Mouse (Mus musculus) ZHBTc4 (cell line): ENCODE results near the gene Casp9.
A peak's percentile ranks its signal among the peaks of the same experiment; 100 is the strongest.

Experiments used
- DNase-seq: peaks from one replicate; pipeline ENCODE4 v3.0.0-alpha.2; 2011; ENCODE audit warnings: low read depth, low spot score

The Casp9 gene

GRCm38 (mm10) chr4:141793282-141794151 lies at the start of gene Casp9:
Gene Casp9 (plus strand): TSS chr4:141793612.
- DNase-seq: peak; percentile 99

- DNase-seq: no peak
These were observed 46.6 kb upstream of the Casp9 start, which contains the start of gene Agmat for GRCm38 (mm10) chr4:141746578-141747346. Gene Agmat (plus strand): TSS chr4:141746672.

GRCm38 (mm10) chr4:141749557-141749956 lies 43.9 kb upstream of the Casp9 start:
- DNase-seq: peak; percentile 25

- peak; percentile 54 for DNase-seq
These were observed 42.6 kb upstream of the Casp9 start for GRCm38 (mm10) chr4:141750826-141751225.

GRCm38 (mm10) chr4:141751419-141752075 lies 41.9 kb upstream of the Casp9 start:
- DNase-seq: peak; percentile 68

GRCm38 (mm10) chr4:141752076-141752421 lies 41.4 kb upstream of the Casp9 start:
- DNase-seq: peak; percentile 76

- DNase-seq: no peak
These were observed 38.0 kb upstream of the Casp9 start for GRCm38 (mm10) chr4:141755375-141755930.

GRCm38 (mm10) chr4:141757124-141757523 lies 36.3 kb upstream of the Casp9 start:
- no peak for DNase-seq

- no peak for DNase-seq
These were observed 34.4 kb upstream of the Casp9 start for GRCm38 (mm10) chr4:141758874-141759542.

- DNase-seq: no peak
These were observed 32.5 kb upstream of the Casp9 start for GRCm38 (mm10) chr4:141760942-141761341.

GRCm38 (mm10) chr4:141762102-141762598 lies 31.3 kb upstream of the Casp9 start:
- DNase-seq: no peak

GRCm38 (mm10) chr4:141763476-141763875 lies 29.9 kb upstream of the Casp9 start:
- DNase-seq: no peak

GRCm38 (mm10) chr4:141765008-141765407 lies 28.4 kb upstream of the Casp9 start:
- DNase-seq: no peak

- no peak for DNase-seq
These were observed 27.1 kb upstream of the Casp9 start for GRCm38 (mm10) chr4:141766316-141766667.

- no peak for DNase-seq
These were observed 26.6 kb upstream of the Casp9 start for GRCm38 (mm10) chr4:141766668-141767352.

- no peak for DNase-seq
These were observed 25.9 kb upstream of the Casp9 start for GRCm38 (mm10) chr4:141767353-141768036.

- no peak for DNase-seq
These were observed 23.8 kb upstream of the Casp9 start for GRCm38 (mm10) chr4:141769501-141770160.

GRCm38 (mm10) chr4:141771823-141772222 lies 21.6 kb upstream of the Casp9 start:
- DNase-seq: no peak

GRCm38 (mm10) chr4:141773019-141773418 lies 20.4 kb upstream of the Casp9 start:
- DNase-seq: peak; percentile 50
